Mouse (Mus musculus) CH12.LX (cell line): ENCODE data around the gene Hcrtr1. TPM values are rescaled to one million over a fixed set of nuclear protein-coding genes. Genes with fewer than 3 reads are reported as not detected.

Experiments used
- DNase-seq: peaks from one replicate; pipeline ENCODE4 v3.0.0-alpha.2; 2013; ENCODE audit errors: extremely low read depth
- H3K27ac ChIP-seq: 2 replicates; pipeline ENCODE4 v1.5.1; 2012; ENCODE audit warnings: low read depth, mild to moderate bottlenecking, control low read depth, moderate library complexity; ENCODE audit not compliant: insufficient read depth
- H3K27me3 ChIP-seq: replicated peaks from 2 replicates; pipeline ENCODE3; 2012; ENCODE audit warnings: inconsistent platforms
- H3K36me3 ChIP-seq, 2 experiments: replicated peaks in 1 of 2; 2 replicates each; pipeline versions ENCODE3 to v1.6.1; 2012; ENCODE audit warnings: inconsistent platforms in 1 of 2, low read length in 1 of 2, mild to moderate bottlenecking in 1 of 2, mixed read lengths in 1 of 2, moderate library complexity in 1 of 2; ENCODE audit not compliant: control insufficient read depth in 1 of 2, insufficient read depth in 1 of 2
- H3K4me1 ChIP-seq, 2 experiments: 2 replicates each; pipeline ENCODE4 v1.6.1; 2012; ENCODE audit warnings: inconsistent platforms in 1 of 2, moderate library complexity in 1 of 2; ENCODE audit not compliant: insufficient read depth in 2 of 2, control insufficient read depth in 1 of 2
- H3K4me2 ChIP-seq: 2 replicates; pipeline ENCODE4 v1.6.1; 2012; ENCODE audit warnings: low read depth, mild to moderate bottlenecking, control low read depth; ENCODE audit not compliant: poor library complexity, insufficient read depth, severe bottlenecking
- H3K4me3 ChIP-seq, 3 experiments: fragments of 150-350 bp in 1 of 3; sonication (generic) in 1 of 3; replicated peaks in 1 of 3; 2 replicates each; pipeline versions ENCODE3 to v1.5.1; 2011 to 2012; ENCODE audit warnings: low read depth in 2 of 3, low read length in 2 of 3, mild to moderate bottlenecking in 2 of 3, moderate library complexity in 2 of 3, control low read depth in 1 of 3, improper control_type of control experiment in 1 of 3, inconsistent platforms in 1 of 3, mixed read lengths in 1 of 3; ENCODE audit not compliant: poor library complexity in 1 of 3
- H3K79me2 ChIP-seq: replicated peaks from 2 replicates; pipeline ENCODE4 v1.6.1; 2012; ENCODE audit warnings: mild to moderate bottlenecking, moderate library complexity; ENCODE audit not compliant: control insufficient read depth, poor library complexity, insufficient read depth, severe bottlenecking; ENCODE audit errors: extremely low read depth
- H3K9ac ChIP-seq: 2 replicates; pipeline ENCODE4 v1.6.1; 2012; ENCODE audit warnings: low read depth, mild to moderate bottlenecking, control low read depth, moderate library complexity; ENCODE audit not compliant: insufficient read depth
- H3K9me3 ChIP-seq: replicated peaks from 2 replicates; pipeline ENCODE3; 2012; ENCODE audit warnings: low read length, inconsistent platforms, mixed read lengths
- BHLHE40 ChIP-seq: IDR thresholded peaks from 2 replicates; pipeline ENCODE4 v1.6.1; 2011; ENCODE audit warnings: mild to moderate bottlenecking, low read depth, low read length, improper control_type of control experiment
- E2F4 ChIP-seq: IDR thresholded peaks from 2 replicates; pipeline ENCODE4 v1.6.1; 2011; ENCODE audit warnings: low read depth, low read length, improper control_type of control experiment; ENCODE audit not compliant: insufficient replicate concordance
- ETS1 ChIP-seq: conservative IDR thresholded peaks from 2 replicates; pipeline ENCODE4 v1.6.1; 2012; ENCODE audit warnings: low read depth, mild to moderate bottlenecking, inconsistent platforms, low read length, improper control_type of control experiment, moderate library complexity
- GABPA ChIP-seq: IDR thresholded peaks from 2 replicates; pipeline ENCODE4 v1.6.1; 2012; ENCODE audit warnings: low read depth, low read length, improper control_type of control experiment, inconsistent platforms; ENCODE audit not compliant: insufficient replicate concordance
- JUN ChIP-seq: IDR thresholded peaks from 2 replicates; pipeline ENCODE4 v1.6.1; 2011; ENCODE audit warnings: low read depth, mild to moderate bottlenecking, low read length, improper control_type of control experiment, moderate library complexity; ENCODE audit not compliant: insufficient read depth
- MXI1 ChIP-seq: IDR thresholded peaks from 2 replicates; pipeline ENCODE4 v1.6.1; 2011; ENCODE audit warnings: mild to moderate bottlenecking, low read depth, low read length, improper control_type of control experiment
- MYC ChIP-seq: IDR thresholded peaks from 2 replicates; pipeline ENCODE4 v1.6.1; 2011; ENCODE audit warnings: low read depth, mild to moderate bottlenecking, improper control_type of control experiment, low read length
- PAX5 ChIP-seq: IDR thresholded peaks from 2 replicates; pipeline ENCODE4 v1.6.1; 2012; ENCODE audit warnings: low read length, inconsistent platforms, mixed read lengths
- POLR2AphosphoS2 ChIP-seq: IDR thresholded peaks from 2 replicates; pipeline ENCODE4 v1.6.1; 2011; ENCODE audit warnings: low read depth, low read length, improper control_type of control experiment
- RCOR1 ChIP-seq: conservative IDR thresholded peaks from 2 replicates; pipeline ENCODE4 v1.6.1; 2012; ENCODE audit warnings: low read depth, mild to moderate bottlenecking, inconsistent platforms, low read length, improper control_type of control experiment
- SIN3A ChIP-seq: IDR thresholded peaks from 2 replicates; pipeline ENCODE4 v1.6.1; 2012; ENCODE audit warnings: low read length, improper control_type of control experiment, inconsistent platforms
- SMC3 ChIP-seq: IDR thresholded peaks from 2 replicates; pipeline ENCODE4 v1.6.1; 2011; ENCODE audit warnings: low read depth, low read length, improper control_type of control experiment
- TCF12 ChIP-seq: IDR thresholded peaks from 2 replicates; pipeline ENCODE4 v1.6.1; 2014; ENCODE audit warnings: low read depth, mild to moderate bottlenecking, inconsistent platforms, low read length, improper control_type of control experiment
- ZKSCAN1 ChIP-seq: IDR thresholded peaks from 2 replicates; pipeline ENCODE4 v1.6.1; 2012; ENCODE audit warnings: low read depth, inconsistent platforms, low read length, improper control_type of control experiment, borderline replicate concordance
- ZNF384 ChIP-seq: IDR thresholded peaks from 2 replicates; pipeline ENCODE4 v1.6.1; 2012; ENCODE audit warnings: low read depth, low read length, improper control_type of control experiment, inconsistent platforms
- dilution Hi-C: fragments of 300-500 bp; cut with MboI; formaldehyde crosslinking; loops from 2 replicates; pipeline ENCODE4 v1.14.3; 2020; ENCODE audit warnings: low sequenced_read_pairs; ENCODE audit not compliant: extremely low pct_unique_long_range_greater_than_20kb, extremely low pct_ligation_motif_present
- in situ Hi-C: fragments of 300-500 bp; cut with MboI; formaldehyde crosslinking; loops from 3 replicates; pipeline ENCODE4 v1.14.3; 2019; ENCODE audit warnings: low sequenced_read_pairs, low pct_ligation_motif_present, low pct_unique_long_range_greater_than_20kb, mixed read lengths
- polyA plus RNA-seq: library from polyadenylated mRNA; unstranded; fragments of >175 nt; gene quantifications from 2 replicates; pipeline ENCODE4 v1.2.1, GENCODE M21; 2012; ENCODE audit warnings: low read depth; ENCODE audit not compliant: insufficient read length
- total RNA-seq, 2 experiments: library from RNA; depleted of rRNA; stranded (reverse); fragments of 300-350 nt in 1 of 2; fragments of >200 nt in 1 of 2; gene quantifications; 2 replicates each; pipeline ENCODE4 v1.2.3; 2012 to 2014

Hcrtr1 gene
- total and polyA plus RNA-seq, 3 experiments = not detected

DNA sequence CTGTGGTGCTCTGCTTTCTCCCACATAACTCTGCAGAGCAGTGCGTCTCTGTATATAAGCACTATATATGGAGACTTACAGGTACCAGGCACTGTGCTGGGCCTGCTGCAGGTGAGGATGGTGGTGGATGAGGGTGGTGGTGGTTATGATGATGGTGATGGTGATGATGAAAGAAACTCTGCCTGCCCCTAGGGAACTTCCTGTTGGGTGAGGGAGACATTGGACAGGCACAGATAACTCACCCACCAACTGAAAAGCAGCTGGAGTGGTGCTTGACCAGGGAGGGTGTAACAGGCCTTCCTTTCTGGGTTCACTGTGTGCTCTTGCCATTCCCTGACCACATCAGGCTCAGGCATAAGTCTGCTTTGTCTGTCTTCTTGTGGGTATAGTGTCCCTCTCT is 26.4 kb downstream of the Hcrtr1 start:
- no peak for DNase-seq
- peaks cover 0 to 12% of the 10 kb centered on the region in 2 experiments; a peak in 2 of 4 replicates for H3K4me1 ChIP-seq
- H3K27ac ChIP-seq = no peak overlapping the region

DNA sequence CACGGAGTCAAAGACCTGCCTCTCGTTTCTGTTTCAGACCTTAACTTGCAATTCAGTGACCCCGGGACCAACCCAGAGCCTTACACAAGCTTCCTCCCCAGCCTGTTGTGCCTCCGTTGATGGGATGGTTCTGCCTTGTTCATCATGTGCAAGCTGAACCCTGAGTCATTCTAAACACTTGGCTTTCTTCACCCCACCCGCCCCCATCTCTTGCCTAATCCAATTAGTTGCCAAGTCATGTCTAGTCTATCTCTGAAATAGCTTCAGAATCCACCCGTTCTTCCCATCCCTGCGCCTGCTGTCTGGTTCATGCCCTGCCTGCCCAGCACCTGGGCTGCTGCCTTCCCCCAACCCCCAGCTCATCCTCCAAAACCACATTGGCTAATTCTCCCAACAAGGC is 26.9 kb downstream of the Hcrtr1 start:
- in situ Hi-C loops = no loop called here

More for the DNA sequence above, 26.4 kb downstream of the Hcrtr1 start:
- dilution Hi-C loops = no loop called here
- peaks cover 3% of the 10 kb centered on the region for H3K79me2 ChIP-seq
- H3K4me3 ChIP-seq = no peak overlapping the region
- H3K9me3 ChIP-seq = no peaks in the 10 kb centered on the region
- peaks cover 0 to 52% of the 10 kb centered on the region in 2 experiments for H3K36me3 ChIP-seq
- no peak overlapping the region for H3K9ac ChIP-seq
- in situ Hi-C loops = no loop called here
- TF ChIP-seq ZKSCAN1 (no peak), MXI1 (no peak), TCF12 (no peak), GABPA (no peak), MYC (no peak), JUN (no peak), ETS1 (no peak), BHLHE40 (no peak), ZNF384 (no peak), POLR2AphosphoS2 (no peak), E2F4 (no peak), SIN3A (no peak), RCOR1 (no peak)
- no peak overlapping the region for H3K4me2 ChIP-seq
- H3K27me3 ChIP-seq = no peaks in the 10 kb centered on the region

More for the DNA sequence above, 26.9 kb downstream of the Hcrtr1 start:
- Histone ChIP-seq H3K27ac (no peak overlapping the region), H3K79me2 (peaks cover 3% of the 10 kb centered on the region; the same call in 1 of the 2 replicates), H3K27me3 (no peaks in the 10 kb centered on the region), H3K9ac (no peak overlapping the region), H3K4me1 (peaks cover 0 to 12% of the 10 kb centered on the region in 2 experiments; a peak in 2 of 4 replicates), H3K36me3 (peaks cover 0 to 52% of the 10 kb centered on the region in 2 experiments), H3K4me2 (no peak overlapping the region), H3K4me3 (no peak overlapping the region), H3K9me3 (no peaks in the 10 kb centered on the region)
- TF ChIP-seq ZKSCAN1 (no peak), RCOR1 (no peak), JUN (no peak), PAX5 (no peak), SMC3 (no peak)
- no peak for DNase-seq
- dilution Hi-C loops = no loop called here
